Mouse (Mus musculus) hematopoietic stem cell, adult 5-6 weeks (primary cell): ENCODE results near the gene Phc1. TPM values are rescaled to one million over a fixed set of nuclear protein-coding genes. Genes with fewer than 3 reads are reported as not detected.

Source experiments
- ATAC-seq, 2 experiments: fragments of 125-278 bp in 1 of 2; replicated peaks in 1 of 2; 2 replicates each; pipeline ENCODE4 v1.8.0; 2016 to 2017; ENCODE audit warnings: inconsistent platforms in 2 of 2, mild to moderate bottlenecking in 2 of 2, moderate number of reproducible peaks in 2 of 2, low read depth in 1 of 2, moderate TSS enrichment in 1 of 2; ENCODE audit not compliant: low FRiP score in 2 of 2, poor library complexity in 2 of 2, severe bottlenecking in 2 of 2, insufficient read depth in 1 of 2, low TSS enrichment in 1 of 2
- total RNA-seq: library from RNA; stranded (forward); fragments of 172-1452, 232-1000 nt; gene quantifications from 2 replicates; pipeline ENCODE4 v1.2.3, GENCODE M21; 2017

Phc1 gene
- total RNA-seq, 1 experiment from 2014 or later = 19.4 TPM

- ATAC-seq = no peak
These were observed 56.1 kb downstream of the Phc1 start for GRCm38 (mm10) chr6:122284304-122284703.

GRCm38 (mm10) chr6:122283429-122283828 lies 56.9 kb downstream of the Phc1 start:
- ATAC-seq = no peak

GRCm38 (mm10) chr6:122282782-122283181 lies 57.6 kb downstream of the Phc1 start, which contains the start of gene Klrg1:
TSS of gene Klrg1 (minus strand) at chr6:122282882.
- no peak for ATAC-seq

- ATAC-seq = no peak
These were observed 63.8 kb downstream of the Phc1 start for GRCm38 (mm10) chr6:122276565-122276964.

- ATAC-seq = no peak
These were observed 65.8 kb downstream of the Phc1 start for GRCm38 (mm10) chr6:122274546-122274945.

- ATAC-seq = no peak
These were observed 70.2 kb downstream of the Phc1 start for GRCm38 (mm10) chr6:122270152-122270551.

GRCm38 (mm10) chr6:122269170-122269569 lies 71.2 kb downstream of the Phc1 start:
- no peak for ATAC-seq

- ATAC-seq = no peak
These were observed 71.8 kb downstream of the Phc1 start for GRCm38 (mm10) chr6:122268561-122268960.

Other genes starting within 250 kb of the Phc1 start
- not detected in 2 replicates for gene Klrg1, start 57.7 kb downstream of the Phc1 start, total RNA-seq
- gene M6pr, start 31.8 kb downstream of the Phc1 start, total RNA-seq = 253 and 280 TPM in 2 replicates
- not detected in 2 replicates for gene Rimklb, start 158.2 kb upstream of the Phc1 start, total RNA-seq
- not detected in 2 replicates for gene Mfap5, start 165.3 kb upstream of the Phc1 start, total RNA-seq
- gene Aicda, start 213.2 kb upstream of the Phc1 start, total RNA-seq = not detected in 2 replicates